Mouse (Mus musculus) heart, adult 2 months (tissue): ENCODE results near the gene Grik2.

Experiments
- CTCF ChIP-seq: fragments of 200-600 bp; IDR thresholded peaks from 2 replicates; pipeline ENCODE4 v1.8.1; 2022; ENCODE audit warnings: antibody characterized with exemption, mild to moderate bottlenecking, moderate library complexity
- EP300 ChIP-seq: fragments of 200-500 bp; IDR thresholded peaks from 2 replicates; pipeline ENCODE4 v1.6.1; 2011; ENCODE audit warnings: low read depth, low read length, control low read depth; ENCODE audit not compliant: insufficient read depth

DNA sequence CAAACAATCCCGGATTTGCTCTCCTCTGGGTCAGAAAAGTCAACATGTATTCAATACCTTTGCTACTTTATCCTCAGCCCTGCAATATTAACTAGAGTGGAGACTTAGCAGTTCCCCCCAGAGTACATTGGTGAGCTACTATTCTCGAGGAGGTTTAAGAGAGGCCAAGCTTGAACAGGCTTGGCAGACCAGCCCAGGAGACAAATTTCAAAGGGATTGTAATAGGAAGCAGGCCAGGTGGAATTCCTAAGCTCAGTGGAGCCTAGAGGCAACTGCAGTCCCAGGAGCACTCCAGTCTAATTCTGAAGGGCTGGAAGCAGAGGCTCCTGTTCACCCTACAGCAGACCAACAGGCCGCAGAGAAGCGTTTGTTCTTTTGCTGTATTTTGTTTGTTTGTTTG is 1.1 kb upstream of the Grik2 start:
- no peak for TF ChIP-seq CTCF
- TF ChIP-seq EP300: no peak
